ENCODE assay signal across 26 mouse cellular contexts in the genomic region with DNA sequence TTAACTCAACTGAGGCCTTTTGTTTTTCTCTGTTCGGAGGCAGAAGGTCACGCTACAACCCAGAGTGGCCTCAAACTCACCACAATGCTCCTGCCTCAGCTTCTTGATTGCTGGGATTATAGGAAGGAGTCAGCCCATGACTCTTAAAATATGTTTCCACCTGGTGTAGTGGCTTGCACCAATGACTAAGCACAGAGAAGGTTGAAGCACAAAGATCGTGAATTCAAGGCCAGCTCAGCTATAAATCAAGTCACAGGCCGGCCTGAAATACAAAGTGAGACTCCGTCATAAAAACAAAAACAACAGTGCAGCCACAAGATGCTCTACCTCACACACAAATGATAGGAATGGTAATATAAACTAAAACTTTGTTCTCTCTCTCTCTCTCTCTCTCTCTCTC. TPM values are rescaled to one million over a fixed set of nuclear protein-coding genes. Genes with fewer than 3 reads are reported as not detected.
DNase-seq lines count a peak whose midpoint lies in the region; ATAC-seq lines count a peak whose summit lies in the region.
"Had no signal": no experiment of that assay in that cellular context is flagged by ENCODE, and none has a peak within 500 bp of the region (broad histone marks: within the 10 kb centered on the region; RNA-seq: fewer than 3 reads in every experiment).

No protein-coding gene starts in this region.

- no peaks in the 10 kb centered on the region for H3K27me3 ChIP-seq in midbrain, embryonic 10.5 days (ENCODE audit: low read depth, poor library complexity, severe bottlenecking)
- H3K27me3 ChIP-seq in midbrain, embryonic 15.5 days (replicated peaks), result no peaks in the 10 kb centered on the region
- H3K27me3 ChIP-seq: CH12.LX; forebrain, embryonic 13.5 days; heart, embryonic 13.5 days had no signal

- H3K9me3 ChIP-seq in midbrain, embryonic 10.5 days (replicated peaks), result no peaks in the 10 kb centered on the region
- no peaks in the 10 kb centered on the region for H3K9me3 ChIP-seq in midbrain, embryonic 15.5 days
- H3K9me3 ChIP-seq: forebrain, embryonic 13.5 days; G1E; heart, embryonic 10.5 days had no signal

- DNase-seq in adrenal gland, adult (ENCODE audit: inconsistent age in 2 of 2, low spot score in 1 of 2), result peak; percentile 72 to 90
- DNase-seq in adrenal gland, postnatal 4 days (ENCODE audit: low spot score in 2 of 2), result no peak
- no peak for DNase-seq in midbrain, embryonic 10.5 days (ENCODE audit: low spot score)
- peak; percentile 22 for DNase-seq in adrenal gland, postnatal 25 days
- no peak for DNase-seq in layer of hippocampus, postnatal 25 days (ENCODE audit: extremely low spot score in 1 of 2, low spot score in 1 of 2)
- no peak for DNase-seq in retina, postnatal 1 day
- DNase-seq: cerebellum, adult 11-12 months; cerebellum, adult 9-10 months; cerebellum, postnatal 14 days; gastrocnemius, adult 2 months; gastrocnemius, postnatal 14 days; heart, adult 18-20 months; heart, postnatal 14 days; heart, postnatal 4 days had no signal

- H3K4me1 ChIP-seq in midbrain, embryonic 10.5 days, result peaks cover 18% of the 10 kb centered on the region
- no peaks in the 10 kb centered on the region for H3K4me1 ChIP-seq in midbrain, embryonic 15.5 days
- H3K4me1 ChIP-seq: forebrain, embryonic 13.5 days; heart, embryonic 10.5 days; heart, embryonic 13.5 days had no signal

- no peak overlapping the region for H3K4me3 ChIP-seq in midbrain, embryonic 10.5 days
- no peak overlapping the region for H3K4me3 ChIP-seq in midbrain, embryonic 15.5 days
- H3K4me3 ChIP-seq: forebrain, embryonic 10.5 days; forebrain, embryonic 13.5 days; gastrocnemius, adult 2 months; heart, embryonic 10.5 days; heart, embryonic 13.5 days had no signal

- no peak for ATAC-seq in midbrain, embryonic 15.5 days (replicated peaks)
- ATAC-seq: forebrain, embryonic 13.5 days; forebrain, embryonic 16.5 days; hindbrain, postnatal 0 days; inflammation-experienced regulatory T-cells, adult 6 months; Patski had no signal

- WGBS in midbrain, embryonic 10.5 days, result 73% methylated on average over 5 of the region's 5 CpGs
- WGBS in midbrain, embryonic 15.5 days, result 52% methylated on average over 5 of the region's 5 CpGs

- H3K27ac ChIP-seq in midbrain, embryonic 10.5 days (replicated peaks), result 0 out of 2 replicates have a peak overlapping the region, but pooled peaks have one; percentile 20
- no peak overlapping the region for H3K27ac ChIP-seq in midbrain, embryonic 15.5 days
- H3K27ac ChIP-seq: forebrain, embryonic 10.5 days; forebrain, embryonic 13.5 days; gastrocnemius, adult 2 months; heart, embryonic 10.5 days; heart, embryonic 13.5 days; hindbrain, embryonic 14.5 days; hindbrain, postnatal 0 days had no signal

- H3K36me3 ChIP-seq in midbrain, embryonic 10.5 days, result no peaks in the 10 kb centered on the region
- no peaks in the 10 kb centered on the region for H3K36me3 ChIP-seq in midbrain, embryonic 15.5 days (replicated peaks)
- H3K36me3 ChIP-seq: forebrain, embryonic 10.5 days; G1E; heart, embryonic 10.5 days; heart, embryonic 13.5 days had no signal

- H3K9ac ChIP-seq in midbrain, embryonic 15.5 days, result no peak overlapping the region
- H3K9ac ChIP-seq: forebrain, embryonic 13.5 days; heart, embryonic 13.5 days; hindbrain, embryonic 14.5 days had no signal

- no peak overlapping the region for H3K4me2 ChIP-seq in midbrain, embryonic 15.5 days
- H3K4me2 ChIP-seq: forebrain, embryonic 13.5 days; heart, embryonic 13.5 days; hindbrain, embryonic 14.5 days had no signal

RNA-seq across cellular contexts. Expression of gene Wif1, which starts 10.8 kb away (rescaled TPM):
- total RNA-seq in adrenal gland, postnatal 4 days (2021), result 1 to 10 TPM in 1 of 2 experiments, under 1 TPM in 1; 0.67 to 2.1 TPM
- polyA plus RNA-seq in midbrain, embryonic 10.5 days (2016; fragmentation: Nextera tagmentation; extraction: Ambion mirVana), result 1.3 and 1.7 TPM in 2 replicates
- polyA plus RNA-seq in midbrain, embryonic 15.5 days (2015; fragmentation: Nextera tagmentation; extraction: Ambion mirVana), result 13.1 and 19.2 TPM in 2 replicates
- total RNA-seq in adrenal gland, postnatal 25 days (2021), result 0.18 TPM in 1 of 2 replicates, not detected in the other
- total RNA-seq in layer of hippocampus, postnatal 25 days (2021), result under 1 TPM; 0.75 to 0.89 TPM
- total RNA-seq: CH12.LX, G1E had no signal
- polyA plus RNA-seq: G1E; inflammation-experienced regulatory T-cells, adult 6 months had no signal

RNA-seq across cellular contexts. Expression of gene Lemd3, which starts 43.8 kb away (rescaled TPM):
- total RNA-seq in adrenal gland, postnatal 4 days (2021), result 10 to 100 TPM; 28.4 to 28.6 TPM
- 2.1 and 2.7 TPM in 2 replicates for polyA plus RNA-seq in midbrain, embryonic 10.5 days (2016; fragmentation: Nextera tagmentation; extraction: Ambion mirVana)
- 2.9 and 3.1 TPM in 2 replicates for polyA plus RNA-seq in midbrain, embryonic 15.5 days (2015; fragmentation: Nextera tagmentation; extraction: Ambion mirVana)
- 22.5 and 25.0 TPM in 2 replicates for total RNA-seq in adrenal gland, postnatal 25 days (2021)
- 10 to 100 TPM; 32.3 to 33.8 TPM for total RNA-seq in layer of hippocampus, postnatal 25 days (2021)

Comparison
In these comparisons a context has a peak if more than half of its experiments do, and no peak if none do; other contexts are left out.
1. DNase-seq: peak in adrenal gland, adult (2 of 2) and adrenal gland, postnatal 25 days (single experiment); none in adrenal gland, postnatal 4 days (0 of 2), midbrain, embryonic 10.5 days (single experiment), layer of hippocampus, postnatal 25 days (0 of 2) and retina, postnatal 1 day (single experiment).